Mouse (Mus musculus): ENCODE data around the gene Poldip2. TPM values are rescaled to one million over a fixed set of nuclear protein-coding genes. Genes with fewer than 3 reads are reported as not detected.

Poldip2 gene
- 167 and 170 TPM in 2 replicates for polyA plus RNA-seq (2015; fragmentation: Nextera tagmentation; extraction: Ambion mirVana)

DNA sequence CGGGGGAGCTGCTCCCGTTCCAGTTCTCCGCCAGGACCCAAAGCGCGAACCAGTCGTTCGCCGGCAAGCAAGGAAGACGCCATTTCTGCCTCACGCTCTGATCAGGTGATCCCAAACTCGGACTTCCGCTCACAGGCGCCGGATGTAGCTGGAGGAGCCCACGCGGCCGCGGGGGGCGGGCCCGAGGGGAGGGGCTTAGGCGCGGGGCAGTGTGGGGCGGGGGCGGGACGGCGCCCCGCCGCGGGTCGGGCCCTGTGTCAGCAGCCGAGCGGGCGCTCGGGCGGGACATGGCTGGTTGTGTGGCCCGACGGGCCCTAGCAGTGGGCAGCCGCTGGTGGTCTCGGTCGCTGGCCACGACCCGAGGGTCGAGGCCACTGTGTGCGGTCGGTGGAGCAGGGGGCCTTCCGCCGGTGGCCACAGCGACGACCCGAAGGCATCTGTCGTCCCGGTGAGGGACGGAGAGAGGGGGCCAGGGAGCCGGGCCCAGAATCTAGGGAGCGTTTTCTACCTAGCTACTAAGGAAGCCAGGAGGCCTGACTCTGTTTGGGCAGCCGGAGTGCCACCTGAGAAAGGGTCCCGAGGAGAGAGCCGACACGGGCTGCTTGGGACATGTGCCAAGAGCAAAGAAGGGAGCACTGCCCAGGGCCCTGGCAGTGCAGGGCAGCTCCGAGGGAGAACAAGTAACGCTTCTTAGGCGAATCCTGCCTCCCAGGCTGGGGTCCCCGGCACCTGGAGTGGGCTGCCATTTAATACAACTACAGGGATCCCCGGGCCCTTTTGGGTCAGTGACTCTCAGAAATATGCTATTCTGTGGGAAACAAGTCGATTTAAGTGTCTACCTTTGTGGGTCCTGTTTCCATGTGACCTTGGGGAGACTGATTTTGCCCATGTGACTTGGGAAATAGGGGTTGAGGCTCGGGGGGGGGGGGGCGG is at the start of gene Poldip2, which contains the start of gene Tmem199:
Gene Poldip2 (plus strand): TSS at position 169 of the 933 bp plus-strand sequence.
Gene Tmem199 (minus strand): TSS at position 148 of the 933 bp plus-strand sequence.
- peaks cover 49% of the 10 kb centered on the region for H3K36me3 ChIP-seq
- peak within 1 kb of the TSS; percentile 87 for H3K4me2 ChIP-seq (replicated peaks)

DNA sequence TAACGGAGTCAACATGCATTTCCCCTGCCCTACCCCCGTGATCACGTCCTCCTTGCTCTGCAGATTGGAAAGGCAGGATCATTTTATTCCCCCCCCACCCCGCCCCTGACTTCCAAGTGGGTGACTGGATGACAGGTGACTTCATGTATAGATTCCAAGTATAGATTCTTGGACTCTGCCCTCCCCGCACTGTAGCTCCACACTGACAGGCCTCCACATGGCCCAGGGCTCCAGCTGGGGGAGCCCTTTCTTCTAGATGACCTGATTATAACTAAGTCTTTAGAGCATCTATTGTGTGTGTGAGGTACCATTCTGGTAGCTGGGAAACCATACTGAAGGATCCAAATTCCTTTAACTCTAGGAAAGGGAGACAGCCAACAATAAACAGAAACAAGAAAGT is 49.3 kb upstream of the Poldip2 start:
- Histone ChIP-seq H3K36me3 (no peaks in the 10 kb centered on the region), H3K9ac (no peak overlapping the region), H3K27ac (replicated peaks) (no peak overlapping the region), H3K4me1 (peaks cover 17% of the 10 kb centered on the region), H3K27me3 (no peaks in the 10 kb centered on the region), H3K9me3 (replicated peaks) (no peaks in the 10 kb centered on the region), H3K4me2 (replicated peaks) (no peak overlapping the region), H3K4me3 (replicated peaks) (no peak overlapping the region)
- ATAC-seq (ENCODE audit: insufficient number of reproducible peaks, low FRiP score, low TSS enrichment, low read depth): no peak
- WGBS: 78% methylated on average over 5 of the region's 5 CpGs

More for the DNA sequence above, at the start of gene Poldip2, which contains the start of gene Tmem199:
- under 1% methylated on average over 66 of the region's 67 CpGs for WGBS
- peak; percentile 98 for ATAC-seq (ENCODE audit: insufficient number of reproducible peaks, low FRiP score, low TSS enrichment, low read depth)
- Histone ChIP-seq H3K27me3 (no peaks in the 10 kb centered on the region), H3K27ac (replicated peaks) (peak within 1 kb of the TSS; percentile 71), H3K4me1 (peaks cover 15% of the 10 kb centered on the region), H3K9ac (peak within 1 kb of the TSS; percentile 98), H3K4me3 (replicated peaks) (peak within 1 kb of the TSS; percentile 79), H3K9me3 (replicated peaks) (no peaks in the 10 kb centered on the region)

DNA sequence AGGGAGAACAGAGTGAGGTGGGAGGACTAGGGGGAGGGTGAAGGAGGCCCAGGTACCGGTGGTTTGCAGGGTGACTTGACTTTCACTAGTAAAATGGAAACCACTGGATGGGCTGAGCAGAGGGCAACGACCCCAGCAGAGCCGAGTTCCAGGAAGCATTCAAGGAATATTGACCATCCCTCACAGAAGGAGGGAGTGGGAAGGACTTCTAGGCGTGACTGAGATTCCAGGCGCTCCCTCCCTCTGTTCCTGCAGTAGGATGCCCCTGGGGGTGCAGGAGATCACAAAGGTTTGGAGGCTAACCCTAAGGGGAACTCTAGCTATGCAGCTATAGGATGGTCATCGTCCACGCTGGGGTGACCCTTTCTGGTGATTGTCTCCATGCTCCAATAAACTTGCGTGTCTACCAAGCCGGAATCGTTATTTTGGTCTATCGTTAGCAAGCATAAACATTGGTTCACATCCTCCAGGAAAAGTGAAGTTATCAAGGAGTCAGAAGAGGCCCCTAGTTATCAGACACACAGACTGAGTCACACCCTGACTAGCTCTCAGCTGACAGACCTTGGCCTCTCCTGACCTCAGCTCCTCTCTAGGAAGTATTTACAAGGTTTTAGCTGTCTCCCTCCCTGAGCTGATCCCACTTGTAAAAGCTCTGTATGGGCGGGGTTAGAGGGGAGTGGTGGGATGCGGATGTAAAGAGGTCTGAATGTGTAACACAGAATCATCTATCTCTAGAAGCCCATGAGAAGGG is 48.5 kb upstream of the Poldip2 start:
- no peak overlapping the region for H3K9ac ChIP-seq
- ATAC-seq (ENCODE audit: insufficient number of reproducible peaks, low FRiP score, low TSS enrichment, low read depth): no peak
- H3K27me3 ChIP-seq: no peaks in the 10 kb centered on the region
- no peak overlapping the region for H3K4me2 ChIP-seq (replicated peaks)
- no peaks in the 10 kb centered on the region for H3K9me3 ChIP-seq (replicated peaks)
- no peaks in the 10 kb centered on the region for H3K36me3 ChIP-seq
- WGBS: 65% methylated on average over 13 of the region's 13 CpGs
- H3K4me3 ChIP-seq (replicated peaks): no peak overlapping the region
- H3K4me1 ChIP-seq: peaks cover 17% of the 10 kb centered on the region
- H3K27ac ChIP-seq (replicated peaks): no peak overlapping the region

DNA sequence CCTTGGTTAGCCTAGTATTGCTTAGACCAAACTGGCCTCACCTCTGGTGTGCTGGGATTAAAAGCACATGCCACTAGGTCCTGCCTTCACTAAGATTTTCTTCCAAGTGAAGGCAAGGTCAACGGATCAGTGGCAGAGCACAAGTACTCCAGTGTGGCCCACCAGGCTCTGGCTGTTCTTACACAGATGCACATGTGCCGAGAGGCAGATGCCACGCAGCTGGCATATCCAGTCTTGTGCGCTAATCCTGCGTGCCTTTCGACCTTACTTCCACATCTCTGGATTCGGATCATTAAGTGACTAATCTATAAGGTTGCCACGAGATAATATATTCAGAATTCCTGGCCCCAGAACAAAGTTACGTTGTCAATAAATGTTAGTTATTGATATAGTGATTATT is 46.9 kb upstream of the Poldip2 start:
- H3K9me3 ChIP-seq (replicated peaks): no peaks in the 10 kb centered on the region
- WGBS: 20% methylated on average over 9 of the region's 9 CpGs
- H3K4me2 ChIP-seq (replicated peaks): peak overlapping the region; percentile 88
- H3K4me3 ChIP-seq (replicated peaks): peak overlapping the region; percentile 75
- peaks cover 17% of the 10 kb centered on the region for H3K4me1 ChIP-seq
- peak overlapping the region; percentile 84; the same call in 1 of the 2 replicates for H3K9ac ChIP-seq
- peak overlapping the region; percentile 96 for H3K27ac ChIP-seq (replicated peaks)
- no peaks in the 10 kb centered on the region for H3K36me3 ChIP-seq
- no peaks in the 10 kb centered on the region for H3K27me3 ChIP-seq
- no peak for ATAC-seq (ENCODE audit: insufficient number of reproducible peaks, low FRiP score, low TSS enrichment, low read depth)

DNA sequence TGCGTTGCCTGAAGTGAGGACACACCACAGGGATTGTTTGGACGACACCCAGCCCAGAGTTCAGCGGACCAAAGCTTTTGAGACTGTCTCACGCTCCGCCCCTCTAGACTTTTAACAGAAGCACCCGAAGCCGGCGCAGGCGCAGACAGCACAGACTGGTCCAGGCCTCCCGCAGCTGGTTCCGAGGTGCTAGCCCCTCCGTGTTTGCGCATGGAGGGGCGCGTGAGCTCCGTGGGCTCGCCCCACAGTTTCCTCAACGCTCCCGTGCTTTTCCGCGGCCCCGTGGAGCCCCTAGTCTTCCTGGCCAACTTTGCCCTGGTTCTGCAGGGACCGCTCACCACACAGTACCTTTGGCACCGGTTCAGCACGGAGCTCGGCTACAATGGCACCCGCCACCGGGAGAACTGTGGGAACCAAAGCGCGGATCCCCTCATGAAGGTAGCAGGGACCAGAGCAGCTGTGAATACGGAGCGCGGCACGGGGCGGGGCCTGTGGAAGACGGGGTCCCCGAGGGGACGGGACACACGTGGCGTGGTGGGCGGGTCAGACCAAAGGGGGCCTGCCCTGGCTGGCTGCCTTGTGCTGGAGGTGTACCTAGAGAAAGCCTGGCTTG is 46.3 kb upstream of the Poldip2 start, which contains the start of gene Slc46a1:
Gene Slc46a1 (plus strand): TSS at position 130 of the 613 bp plus-strand sequence.
- peaks cover 17% of the 10 kb centered on the region for H3K4me1 ChIP-seq
- peak; percentile 93 for ATAC-seq (ENCODE audit: insufficient number of reproducible peaks, low FRiP score, low TSS enrichment, low read depth)
- H3K27me3 ChIP-seq: no peaks in the 10 kb centered on the region
- H3K4me2 ChIP-seq (replicated peaks): peak within 1 kb of the TSS; percentile 88
- H3K9me3 ChIP-seq (replicated peaks): no peaks in the 10 kb centered on the region
- H3K36me3 ChIP-seq: no peaks in the 10 kb centered on the region
- WGBS: under 1% methylated on average over 41 of the region's 41 CpGs
- peak within 1 kb of the TSS; percentile 96 for H3K27ac ChIP-seq (replicated peaks)
- H3K4me3 ChIP-seq (replicated peaks): peak within 1 kb of the TSS; percentile 75
- H3K9ac ChIP-seq: peak within 1 kb of the TSS; percentile 84

DNA sequence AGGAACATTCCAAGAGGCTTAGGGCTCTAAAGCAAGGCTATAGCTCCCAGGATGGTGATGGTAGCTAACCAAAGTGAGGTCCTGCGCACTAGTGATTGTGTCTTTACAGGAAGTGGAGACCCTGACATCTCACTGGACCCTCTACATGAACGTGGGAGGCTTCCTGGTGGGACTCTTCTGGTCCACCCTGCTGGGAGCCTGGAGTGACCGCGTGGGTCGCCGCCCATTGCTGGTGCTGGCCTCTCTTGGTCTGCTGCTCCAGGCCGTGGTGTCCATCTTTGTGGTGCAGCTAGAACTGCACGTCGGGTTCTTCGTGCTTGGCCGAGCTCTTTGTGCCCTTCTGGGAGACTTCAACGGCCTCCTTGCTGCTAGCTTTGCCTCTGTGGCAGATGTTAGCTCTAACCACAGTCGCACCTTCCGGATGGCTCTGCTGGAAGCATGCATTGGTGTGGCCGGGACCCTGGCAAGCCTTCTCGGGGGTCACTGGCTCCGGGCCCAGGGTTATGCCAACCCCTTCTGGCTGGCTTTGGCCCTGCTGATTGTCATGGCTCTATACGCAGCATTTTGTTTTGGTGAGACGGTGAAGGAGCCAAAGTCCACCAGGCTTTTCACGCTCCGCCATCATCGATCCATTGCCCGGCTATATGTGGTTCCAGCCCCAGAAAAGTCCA is 45.6 kb upstream of the Poldip2 start:
- Histone ChIP-seq H3K36me3 (0 out of 2 replicates have a peak, but pooled peaks cover 3% of the 10 kb centered on the region), H3K4me1 (peaks cover 17% of the 10 kb centered on the region), H3K9me3 (replicated peaks) (no peaks in the 10 kb centered on the region), H3K4me3 (replicated peaks) (peak overlapping the region; percentile 75), H3K27ac (replicated peaks) (peak overlapping the region; percentile 96), H3K27me3 (no peaks in the 10 kb centered on the region), H3K9ac (peak overlapping the region; percentile 84; the same call in 1 of the 2 replicates), H3K4me2 (replicated peaks) (peak overlapping the region; percentile 88)
- WGBS: 63% methylated on average over 23 of the region's 23 CpGs
- ATAC-seq (ENCODE audit: insufficient number of reproducible peaks, low FRiP score, low TSS enrichment, low read depth): no peak

DNA sequence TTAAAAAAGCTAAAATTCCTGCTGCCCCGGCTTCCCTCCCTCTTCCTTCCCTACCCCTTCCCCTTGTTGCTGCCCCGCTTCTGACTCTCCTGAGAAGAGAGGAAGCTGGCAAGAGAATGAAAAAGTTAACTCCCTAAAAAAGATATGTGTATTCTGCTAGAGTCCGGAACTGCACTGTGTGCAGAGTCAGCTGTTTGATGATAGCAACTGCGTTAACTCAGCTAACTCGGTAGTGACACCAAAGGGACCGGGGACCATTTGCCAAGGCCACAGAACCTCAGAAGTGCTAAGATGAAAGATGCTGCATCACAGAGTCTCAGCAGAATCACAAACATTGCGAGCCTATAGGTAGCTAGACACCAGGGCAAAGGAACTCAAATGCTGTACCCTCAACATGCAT is 44.5 kb upstream of the Poldip2 start:
- Histone ChIP-seq H3K36me3 (0 out of 2 replicates have a peak, but pooled peaks cover 10% of the 10 kb centered on the region), H3K4me3 (replicated peaks) (no peak overlapping the region), H3K4me1 (peaks cover 17% of the 10 kb centered on the region), H3K27ac (replicated peaks) (no peak overlapping the region), H3K9me3 (replicated peaks) (no peaks in the 10 kb centered on the region), H3K4me2 (replicated peaks) (no peak overlapping the region), H3K27me3 (no peaks in the 10 kb centered on the region), H3K9ac (no peak overlapping the region)
- no peak for ATAC-seq (ENCODE audit: insufficient number of reproducible peaks, low FRiP score, low TSS enrichment, low read depth)
- 79% methylated on average over 7 of the region's 7 CpGs for WGBS

DNA sequence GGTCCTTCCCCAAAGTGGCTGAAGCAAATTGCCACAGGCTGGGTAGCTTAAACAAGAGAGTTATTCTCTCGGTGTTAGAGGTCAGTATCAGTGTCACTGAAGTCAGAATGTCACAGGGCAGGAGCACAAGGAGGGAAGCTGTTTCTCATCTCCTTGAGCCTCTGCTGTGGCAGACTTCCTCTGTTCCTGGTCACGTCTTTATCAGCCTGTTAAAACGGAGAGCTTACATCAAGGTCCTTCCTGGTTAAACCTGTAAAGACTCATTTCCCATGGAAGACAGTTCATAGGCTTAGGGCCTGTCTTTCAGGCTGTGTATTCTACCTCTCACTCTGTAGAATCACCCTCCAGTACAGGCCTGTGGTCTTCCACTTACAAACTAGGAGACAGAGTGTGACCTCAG is 44.1 kb upstream of the Poldip2 start:
- WGBS: 34% methylated on average over 3 of the region's 3 CpGs
- Histone ChIP-seq H3K4me1 (peaks cover 17% of the 10 kb centered on the region), H3K27ac (replicated peaks) (no peak overlapping the region), H3K27me3 (no peaks in the 10 kb centered on the region), H3K36me3 (0 out of 2 replicates have a peak, but pooled peaks cover 10% of the 10 kb centered on the region), H3K4me3 (replicated peaks) (no peak overlapping the region), H3K9ac (no peak overlapping the region), H3K4me2 (replicated peaks) (no peak overlapping the region), H3K9me3 (replicated peaks) (no peaks in the 10 kb centered on the region)
- ATAC-seq (ENCODE audit: insufficient number of reproducible peaks, low FRiP score, low TSS enrichment, low read depth): no peak

DNA sequence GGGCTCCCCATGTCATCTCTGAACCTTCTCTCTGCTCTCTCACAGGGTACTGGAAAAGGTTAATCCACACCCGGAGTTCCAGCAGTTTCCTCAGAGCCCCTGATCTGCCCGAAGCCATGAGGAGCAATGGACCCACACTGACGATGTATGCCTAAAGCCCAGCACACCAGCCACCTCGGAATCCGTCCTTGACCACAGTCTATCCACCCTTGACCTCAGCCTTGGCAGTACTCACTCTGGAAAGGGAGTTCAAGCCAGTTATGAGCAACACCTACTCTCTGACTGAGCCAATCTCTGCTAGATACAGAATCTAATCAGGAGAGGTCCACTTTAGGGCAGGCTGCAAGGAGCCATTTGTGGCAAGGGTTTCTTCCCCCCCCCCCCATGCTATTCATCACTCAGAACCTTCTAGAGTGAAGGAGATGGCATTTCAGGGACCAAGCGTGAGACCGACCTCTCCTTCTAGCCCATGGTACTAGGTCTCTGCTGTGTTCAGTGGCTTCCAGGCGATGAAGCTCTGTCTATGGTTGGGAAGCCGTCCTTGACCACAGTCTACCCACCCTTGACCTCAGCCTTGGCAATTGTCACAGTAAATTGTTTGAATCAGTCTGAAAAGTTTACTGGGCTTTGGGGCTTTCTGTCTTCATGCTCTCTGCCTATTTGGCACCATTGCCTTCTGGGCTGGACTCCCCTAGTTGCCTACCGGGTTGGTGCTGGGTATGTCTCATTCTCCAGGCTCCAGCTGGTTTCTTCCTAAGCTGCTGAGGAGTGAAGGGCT is 40.5 kb upstream of the Poldip2 start:
- Histone ChIP-seq H3K27ac (replicated peaks) (no peak overlapping the region), H3K36me3 (0 out of 2 replicates have a peak, but pooled peaks cover 10% of the 10 kb centered on the region), H3K9me3 (replicated peaks) (no peaks in the 10 kb centered on the region), H3K4me2 (replicated peaks) (no peak overlapping the region), H3K4me1 (peaks cover 6% of the 10 kb centered on the region), H3K4me3 (replicated peaks) (no peak overlapping the region), H3K27me3 (no peaks in the 10 kb centered on the region), H3K9ac (no peak overlapping the region)
- WGBS: 91% methylated on average over 10 of the region's 10 CpGs
- ATAC-seq (ENCODE audit: insufficient number of reproducible peaks, low FRiP score, low TSS enrichment, low read depth): no peak

DNA sequence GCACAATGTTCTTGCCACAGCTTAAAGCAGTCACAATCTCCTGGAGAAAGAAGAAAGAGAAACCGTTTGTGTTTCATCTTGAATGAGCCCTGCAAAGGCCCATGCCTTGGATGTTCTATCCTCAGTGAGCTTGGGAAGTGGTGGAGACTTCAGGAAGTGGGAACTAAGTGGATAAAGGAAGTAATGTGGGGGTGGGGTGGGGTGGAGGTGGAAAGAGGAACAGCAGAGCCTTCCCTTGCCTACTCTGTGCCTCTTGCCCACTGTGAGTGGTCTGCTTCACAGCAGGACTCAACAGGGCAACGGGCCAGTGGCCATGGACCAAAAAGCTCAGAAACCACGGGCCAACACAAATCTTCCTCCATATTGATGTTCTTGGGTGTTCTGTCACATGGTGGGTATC is 36.7 kb upstream of the Poldip2 start:
- no peak overlapping the region for H3K27ac ChIP-seq (replicated peaks)
- no peak overlapping the region for H3K4me3 ChIP-seq (replicated peaks)
- WGBS: 80% methylated on average over 3 of the region's 3 CpGs
- 0 out of 2 replicates have a peak, but pooled peaks cover 10% of the 10 kb centered on the region for H3K36me3 ChIP-seq
- H3K9me3 ChIP-seq (replicated peaks): no peaks in the 10 kb centered on the region
- ATAC-seq (ENCODE audit: insufficient number of reproducible peaks, low FRiP score, low TSS enrichment, low read depth): no peak
- H3K4me2 ChIP-seq (replicated peaks): no peak overlapping the region
- no peak overlapping the region for H3K9ac ChIP-seq
- H3K4me1 ChIP-seq: no peaks in the 10 kb centered on the region
- no peaks in the 10 kb centered on the region for H3K27me3 ChIP-seq

Measured in embryonic facial prominence, embryonic 15.5 days (tissue).